Mouse (Mus musculus) ES-Bruce4 (cell line): ENCODE results near the gene Rab40c.

Experiments
- CTCF ChIP-seq: IDR thresholded peaks from one replicate; pipeline ENCODE4 v1.8.1; 2011; ENCODE audit warnings: low read depth, low read length
- EP300 ChIP-seq: IDR thresholded peaks from 2 replicates; pipeline ENCODE4 v1.6.1; 2011; ENCODE audit warnings: low read depth, low read length; ENCODE audit not compliant: insufficient read depth

- TF ChIP-seq CTCF (no peak), EP300 (no peak)
These were observed 31.8 kb upstream of the Rab40c start for GRCm38 (mm10) chr17:25951225-25951802.
